Mouse (Mus musculus) heart, adult 2 months (tissue): ENCODE measurements around the gene Frmpd1.

Source experiments
- CTCF ChIP-seq: fragments of 200-600 bp; IDR thresholded peaks from 2 replicates; pipeline ENCODE4 v1.8.1; 2022; ENCODE audit warnings: antibody characterized with exemption, mild to moderate bottlenecking, moderate library complexity
- POLR2A ChIP-seq: fragments of 200-500 bp; IDR thresholded peaks from 2 replicates; pipeline ENCODE4 v1.6.1; 2011; ENCODE audit warnings: mild to moderate bottlenecking, low read depth, low read length, control low read depth; ENCODE audit not compliant: insufficient read depth

GRCm38 (mm10) chr4:45219946-45220345 lies 35.3 kb downstream of the Frmpd1 start:
- TF ChIP-seq POLR2A (no peak), CTCF (no peak)
